Mouse (Mus musculus) spleen, adult 2 months (tissue): Measurements from ENCODE around the gene Lix1l. TPM values are rescaled to one million over a fixed set of nuclear protein-coding genes. Genes with fewer than 3 reads are reported as not detected.
A peak's percentile ranks its signal among the peaks of the same experiment; 100 is the strongest.

Experiments used
- DNase-seq, 2 experiments: peaks; one replicate each; pipeline versions ENCODE4 v3.0.0 to v3.0.0-alpha.2; 2012 to 2021; ENCODE audit warnings: low spot score in 2 of 2, low read depth in 1 of 2
- H3K27ac ChIP-seq: fragments of 200-500 bp; 2 replicates; pipeline ENCODE4 v1.5.1; 2012; ENCODE audit warnings: low read length, inconsistent platforms; ENCODE audit not compliant: insufficient read depth
- H3K27me3 ChIP-seq: fragments of 200-500 bp; 2 replicates; pipeline ENCODE4 v1.6.1; 2012; ENCODE audit warnings: mild to moderate bottlenecking, moderate library complexity, low read length, inconsistent platforms; ENCODE audit not compliant: control insufficient read depth, insufficient read depth
- H3K36me3 ChIP-seq: fragments of 200-500 bp; 2 replicates; pipeline ENCODE4 v1.6.1; 2012; ENCODE audit warnings: mild to moderate bottlenecking, low read length, inconsistent platforms; ENCODE audit not compliant: control insufficient read depth, insufficient read depth
- H3K4me1 ChIP-seq: fragments of 200-500 bp; 2 replicates; pipeline ENCODE4 v1.6.1; 2011; ENCODE audit warnings: inconsistent platforms; ENCODE audit not compliant: control insufficient read depth, insufficient read depth, insufficient read length
- H3K4me3 ChIP-seq: fragments of 200-500 bp; 2 replicates; pipeline ENCODE4 v1.5.1; 2011; ENCODE audit warnings: mild to moderate bottlenecking, inconsistent platforms; ENCODE audit not compliant: insufficient read depth, insufficient read length; ENCODE audit errors: extremely low read depth
- CTCF ChIP-seq: fragments of 200-500 bp; IDR thresholded peaks from 2 replicates; pipeline ENCODE4 v1.5.1; 2011; ENCODE audit warnings: mild to moderate bottlenecking, inconsistent platforms; ENCODE audit not compliant: insufficient read depth, insufficient read length, insufficient replicate concordance; ENCODE audit errors: extremely low read depth
- POLR2A ChIP-seq: fragments of 200-500 bp; IDR thresholded peaks from 2 replicates; pipeline ENCODE4 v1.6.1; 2011; ENCODE audit warnings: low read depth, low read length, inconsistent platforms
- WGBS: fragments of 180-500 bp; shearing (Covaris S2); methylation state at CpG from one replicate; pipeline ENCODE4 v1.1.7; 2018; 5-methylcytosine and 5-hydroxymethylcytosine counted together
- polyA plus RNA-seq: library from polyadenylated mRNA; depleted of rRNA; stranded (reverse); fragments of >200 nt; gene quantifications from 2 replicates; pipeline ENCODE4 v1.2.3, GENCODE M21; 2012

The Lix1l gene
- polyA plus RNA-seq, 1 experiment = 5.8 TPM

GRCm38 (mm10) chr3:96597435-96597891, 3.5 kb upstream of the Lix1l start:
- DNase-seq = no peak
- TF ChIP-seq POLR2A (no peak), CTCF (no peak)
- H3K27me3 ChIP-seq = peaks cover 28% of the 10 kb centered on the region
- H3K36me3 ChIP-seq = no peaks in the 10 kb centered on the region
- WGBS = 2% methylated on average over 40 of the region's 40 CpGs
- peaks cover 19% of the 10 kb centered on the region for H3K4me1 ChIP-seq
- H3K4me3 ChIP-seq = peak overlapping the region; percentile 47; the same call in 1 of the 2 replicates
- no peak overlapping the region for H3K27ac ChIP-seq

GRCm38 (mm10) chr3:96598156-96599068, 2.5 kb upstream of the Lix1l start:
- Histone ChIP-seq H3K4me3 (peak overlapping the region; percentile 47), H3K27me3 (peaks cover 28% of the 10 kb centered on the region), H3K4me1 (peaks cover 19% of the 10 kb centered on the region), H3K36me3 (no peaks in the 10 kb centered on the region), H3K27ac (no peak overlapping the region)
- no peak for DNase-seq
- 9% methylated on average over 53 of the region's 54 CpGs for WGBS
- no peak for TF ChIP-seq POLR2A
- TF ChIP-seq CTCF = no peak

GRCm38 (mm10) chr3:96599069-96599393, 1.9 kb upstream of the Lix1l start:
- DNase-seq = no peak
- H3K36me3 ChIP-seq = no peaks in the 10 kb centered on the region
- H3K4me1 ChIP-seq = peaks cover 19% of the 10 kb centered on the region
- TF ChIP-seq POLR2A = no peak
- TF ChIP-seq CTCF = no peak
- WGBS = 78% methylated on average over 8 of the region's 8 CpGs
- H3K4me3 ChIP-seq = no peak overlapping the region
- H3K27me3 ChIP-seq = peaks cover 28% of the 10 kb centered on the region
- no peak overlapping the region for H3K27ac ChIP-seq

- peaks cover 28% of the 10 kb centered on the region for H3K27me3 ChIP-seq
- WGBS = 88% methylated on average over 3 of the region's 3 CpGs
- H3K4me1 ChIP-seq = peaks cover 19% of the 10 kb centered on the region
- H3K27ac ChIP-seq = no peak overlapping the region
- no peak overlapping the region for H3K4me3 ChIP-seq
- no peak for DNase-seq
- TF ChIP-seq CTCF (no peak), POLR2A (no peak)
- no peaks in the 10 kb centered on the region for H3K36me3 ChIP-seq
Observed at GRCm38 (mm10) chr3:96599411-96599810, 1.5 kb upstream of the Lix1l start.

GRCm38 (mm10) chr3:96601251-96601787, 370 bp downstream of the Lix1l start:
- 2% methylated on average over 39 of the region's 40 CpGs for WGBS
- no peaks in the 10 kb centered on the region for H3K36me3 ChIP-seq
- no peak for DNase-seq
- TF ChIP-seq CTCF = no peak
- no peak for TF ChIP-seq POLR2A
- peak overlapping the region; percentile 20; the same call in 1 of the 2 replicates for H3K27ac ChIP-seq
- H3K4me3 ChIP-seq = peak overlapping the region; percentile 61; the same call in 1 of the 2 replicates
- H3K27me3 ChIP-seq = peaks cover 27% of the 10 kb centered on the region
- peaks cover 16% of the 10 kb centered on the region for H3K4me1 ChIP-seq

- TF ChIP-seq CTCF = no peak
- no peak for TF ChIP-seq POLR2A
- Histone ChIP-seq H3K36me3 (no peaks in the 10 kb centered on the region), H3K27ac (no peak overlapping the region), H3K27me3 (peaks cover 20% of the 10 kb centered on the region), H3K4me1 (peaks cover 9% of the 10 kb centered on the region), H3K4me3 (no peak overlapping the region)
- WGBS = 70% methylated on average over 10 of the region's 10 CpGs
- DNase-seq = no peak
Observed at GRCm38 (mm10) chr3:96601941-96602703, 1.2 kb downstream of the Lix1l start.
